Mouse (Mus musculus) brain, adult 10 weeks (tissue): ENCODE results near the gene Dynlt1b. TPM values are rescaled to one million over a fixed set of nuclear protein-coding genes. Genes with fewer than 3 reads are reported as not detected.

Experiments
- polyA plus RNA-seq: library from polyadenylated mRNA; stranded (reverse); fragments of 350-450 nt; fragmentation: Illumina TruSeq; extraction: RNeasy Lipid Tissue Mini Kit (QIAGEN cat#74804); gene quantifications from one replicate; pipeline ENCODE4 v1.2.3, GENCODE M21; 2015; ENCODE audit warnings: low read depth, low replicate concordance

Dynlt1b gene
- polyA plus RNA-seq: 44.5 TPM

DNA sequence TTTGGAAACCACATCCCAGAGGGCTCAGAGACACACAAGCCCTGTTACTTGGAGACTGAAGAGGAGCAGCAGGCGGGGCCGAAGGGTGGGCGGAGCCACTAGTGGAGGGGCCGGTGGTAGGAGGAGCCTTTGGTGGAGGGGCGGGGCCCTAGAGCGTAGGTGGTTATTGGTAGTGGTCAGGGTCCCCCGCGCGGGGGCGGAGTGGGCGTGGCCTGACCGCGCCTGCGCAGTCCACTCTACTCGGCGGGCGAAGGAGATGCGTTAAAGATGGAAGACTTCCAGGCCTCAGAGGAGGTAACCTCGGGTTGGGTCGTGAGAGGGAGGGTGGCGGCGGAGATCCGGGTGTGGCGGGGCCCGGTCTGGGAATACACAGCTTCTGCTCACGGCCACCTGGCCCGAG is at the start of gene Dynlt1b:
Dynlt1b (plus strand) TSS at position 168 of the 400 bp plus-strand sequence.

Other genes with a start within 250 kb of the Dynlt1b start
- 44.2 TPM for gene Tmem181a, start 173.3 kb upstream of the Dynlt1b start, polyA plus RNA-seq
- 5.0 TPM for gene Dynlt1a, start 112.6 kb upstream of the Dynlt1b start, polyA plus RNA-seq
- 7.7 TPM for gene Dynlt1c, start 171.6 kb downstream of the Dynlt1b start, polyA plus RNA-seq
- 18.9 TPM for gene Dynlt1f, start 225.8 kb downstream of the Dynlt1b start, polyA plus RNA-seq
- gene Sytl3, start 229.0 kb downstream of the Dynlt1b start, polyA plus RNA-seq: not detected